Mouse (Mus musculus) olfactory bulb, adult 2 months (tissue): Measurements from ENCODE around the gene Fads2.

Experiments used
- CTCF ChIP-seq: fragments of 200-500 bp; IDR thresholded peaks from 2 replicates; pipeline ENCODE4 v1.5.1; 2012; ENCODE audit warnings: low read depth, mild to moderate bottlenecking, low read length, moderate library complexity; ENCODE audit not compliant: insufficient read depth
- POLR2A ChIP-seq: fragments of 200-500 bp; IDR thresholded peaks from 2 replicates; pipeline ENCODE4 v1.6.1; 2012; ENCODE audit warnings: mild to moderate bottlenecking, low read depth, low read length, moderate library complexity; ENCODE audit not compliant: insufficient read depth

DNA sequence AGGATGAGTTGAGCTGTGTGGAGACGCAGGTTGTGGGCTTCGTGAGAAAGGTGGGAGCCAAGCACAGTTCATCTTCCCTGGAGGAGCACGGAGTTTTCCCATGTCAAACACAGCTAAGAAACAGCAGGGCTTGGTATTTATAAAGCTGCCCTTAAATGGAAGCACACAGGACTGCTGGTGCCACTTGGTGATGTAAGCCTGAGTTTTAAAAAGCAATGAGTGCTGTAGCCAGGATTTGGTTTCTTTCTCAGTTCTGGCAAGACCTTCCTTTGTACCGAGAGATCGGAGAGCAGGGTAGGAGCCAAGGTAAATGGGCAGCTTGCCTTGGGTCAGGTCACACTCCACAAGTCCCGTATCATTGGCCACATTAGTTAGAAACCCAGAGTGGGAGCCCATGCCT is 47.0 kb upstream of the Fads2 start:
- no peak for TF ChIP-seq POLR2A
- TF ChIP-seq CTCF = no peak
